Mouse (Mus musculus) small intestine, adult 2 months (tissue): ENCODE measurements around the gene Shld2. TPM values are rescaled to one million over a fixed set of nuclear protein-coding genes. Genes with fewer than 3 reads are reported as not detected.

Experiments
- H3K27ac ChIP-seq: fragments of 200-500 bp; 2 replicates; pipeline ENCODE4 v1.5.1; 2012; ENCODE audit warnings: low read depth, low read length, control low read depth, inconsistent platforms; ENCODE audit not compliant: insufficient read depth
- H3K27me3 ChIP-seq: fragments of 200-500 bp; 2 replicates; pipeline ENCODE4 v1.6.1; 2012; ENCODE audit warnings: mild to moderate bottlenecking, moderate library complexity, low read length, inconsistent platforms; ENCODE audit not compliant: control insufficient read depth, insufficient read depth
- H3K36me3 ChIP-seq: fragments of 200-500 bp; 2 replicates; pipeline ENCODE4 v1.6.1; 2012; ENCODE audit warnings: mild to moderate bottlenecking, low read length, control low read depth, inconsistent platforms; ENCODE audit not compliant: control insufficient read depth, insufficient read depth
- H3K4me1 ChIP-seq: fragments of 200-500 bp; 2 replicates; pipeline ENCODE4 v1.6.1; 2012; ENCODE audit warnings: low read length, inconsistent platforms, mixed read lengths; ENCODE audit not compliant: control insufficient read depth, insufficient read depth, insufficient read length
- H3K4me3 ChIP-seq: fragments of 200-500 bp; 2 replicates; pipeline ENCODE4 v1.5.1; 2012; ENCODE audit warnings: low read depth, mild to moderate bottlenecking, control low read depth, inconsistent platforms, low read length, moderate library complexity
- CTCF ChIP-seq: fragments of 200-500 bp; IDR thresholded peaks from 2 replicates; pipeline ENCODE4 v1.5.1; 2012; ENCODE audit warnings: low read depth, mild to moderate bottlenecking, control low read depth, inconsistent platforms, low read length, moderate library complexity, mixed read lengths; ENCODE audit not compliant: insufficient replicate concordance, insufficient read length; ENCODE audit errors: extremely low read depth
- POLR2A ChIP-seq: fragments of 200-500 bp; IDR thresholded peaks from 2 replicates; pipeline ENCODE4 v1.6.1; 2012; ENCODE audit warnings: low read depth, mild to moderate bottlenecking, control low read depth, inconsistent platforms, low read length, moderate library complexity
- WGBS: fragments of 180-500 bp; shearing (Covaris S2); methylation state at CpG from one replicate; pipeline ENCODE4 v1.1.7; 2018; 5-methylcytosine and 5-hydroxymethylcytosine counted together
- polyA plus RNA-seq: library from polyadenylated mRNA; depleted of rRNA; stranded (reverse); fragments of >200 nt; gene quantifications from 2 replicates; pipeline ENCODE4 v1.2.3, GENCODE M21; 2012

Gene Shld2
- polyA plus RNA-seq, 1 experiment: 0.79 TPM

- WGBS: 86% methylated on average over 4 of the region's 4 CpGs
- Histone ChIP-seq H3K4me1 (0 out of 2 replicates have a peak, but pooled peaks cover 4% of the 10 kb centered on the region), H3K27me3 (no peaks in the 10 kb centered on the region), H3K36me3 (peaks cover 3% of the 10 kb centered on the region; the same call in 1 of the 2 replicates), H3K4me3 (no peak overlapping the region), H3K27ac (no peak overlapping the region)
- TF ChIP-seq CTCF (no peak), POLR2A (no peak)
These were observed 76.4 kb downstream of the Shld2 start for GRCm38 (mm10) chr14:34233846-34234245.

GRCm38 (mm10) chr14:34232866-34233680, 77.2 kb downstream of the Shld2 start:
- Histone ChIP-seq H3K27me3 (no peaks in the 10 kb centered on the region), H3K36me3 (peaks cover 2% of the 10 kb centered on the region; the same call in 1 of the 2 replicates), H3K4me1 (0 out of 2 replicates have a peak, but pooled peaks cover 4% of the 10 kb centered on the region), H3K27ac (no peak overlapping the region), H3K4me3 (no peak overlapping the region)
- TF ChIP-seq POLR2A (no peak), CTCF (no peak)
- 88% methylated on average over 9 of the region's 9 CpGs for WGBS

DNA sequence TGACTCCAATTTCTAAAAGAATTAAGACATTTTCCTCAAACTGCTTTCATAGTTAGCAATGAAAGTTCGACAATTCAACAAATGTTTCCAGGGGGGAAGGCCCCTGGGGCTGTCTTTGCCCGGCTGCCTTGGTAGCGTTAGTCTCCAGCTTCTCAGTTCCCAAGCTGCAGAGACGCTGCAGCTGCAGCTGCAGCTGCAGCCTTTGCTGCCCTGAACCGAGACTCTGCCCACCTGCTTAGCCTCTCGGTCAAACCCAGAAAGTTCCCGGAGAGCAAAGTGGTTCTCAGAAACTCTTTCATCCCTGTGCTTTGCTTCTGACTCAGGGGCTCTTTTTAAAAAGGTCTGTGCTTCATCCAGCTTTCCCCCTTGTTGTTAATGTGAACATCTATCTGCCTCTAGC, 78.0 kb downstream of the Shld2 start:
- peaks cover 2% of the 10 kb centered on the region; the same call in 1 of the 2 replicates for H3K36me3 ChIP-seq
- H3K4me1 ChIP-seq: 0 out of 2 replicates have a peak, but pooled peaks cover 4% of the 10 kb centered on the region
- H3K4me3 ChIP-seq: no peak overlapping the region
- TF ChIP-seq POLR2A (no peak), CTCF (no peak)
- H3K27ac ChIP-seq: no peak overlapping the region
- no peaks in the 10 kb centered on the region for H3K27me3 ChIP-seq
- 86% methylated on average over 7 of the region's 7 CpGs for WGBS

- no peak overlapping the region for H3K27ac ChIP-seq
- peaks cover 2% of the 10 kb centered on the region; the same call in 1 of the 2 replicates for H3K36me3 ChIP-seq
- no peak overlapping the region for H3K4me3 ChIP-seq
- TF ChIP-seq POLR2A (no peak), CTCF (no peak)
- 75% methylated on average over 10 of the region's 10 CpGs for WGBS
- no peaks in the 10 kb centered on the region for H3K4me1 ChIP-seq
- no peaks in the 10 kb centered on the region for H3K27me3 ChIP-seq
These were observed 81.3 kb downstream of the Shld2 start for GRCm38 (mm10) chr14:34228830-34229506.

GRCm38 (mm10) chr14:34227981-34228380, 82.3 kb downstream of the Shld2 start:
- H3K36me3 ChIP-seq: no peaks in the 10 kb centered on the region
- no peaks in the 10 kb centered on the region for H3K27me3 ChIP-seq
- WGBS: 82% methylated on average over 12 of the region's 12 CpGs
- TF ChIP-seq POLR2A (no peak), CTCF (no peak)
- no peak overlapping the region for H3K4me3 ChIP-seq
- no peak overlapping the region for H3K27ac ChIP-seq
- no peaks in the 10 kb centered on the region for H3K4me1 ChIP-seq

- WGBS: 53% methylated on average over 4 of the region's 4 CpGs
- no peaks in the 10 kb centered on the region for H3K27me3 ChIP-seq
- H3K27ac ChIP-seq: no peak overlapping the region
- TF ChIP-seq POLR2A (no peak), CTCF (no peak)
- H3K4me1 ChIP-seq: no peaks in the 10 kb centered on the region
- H3K36me3 ChIP-seq: no peaks in the 10 kb centered on the region
- H3K4me3 ChIP-seq: no peak overlapping the region
These were observed 83.7 kb downstream of the Shld2 start for GRCm38 (mm10) chr14:34226566-34226965.

DNA sequence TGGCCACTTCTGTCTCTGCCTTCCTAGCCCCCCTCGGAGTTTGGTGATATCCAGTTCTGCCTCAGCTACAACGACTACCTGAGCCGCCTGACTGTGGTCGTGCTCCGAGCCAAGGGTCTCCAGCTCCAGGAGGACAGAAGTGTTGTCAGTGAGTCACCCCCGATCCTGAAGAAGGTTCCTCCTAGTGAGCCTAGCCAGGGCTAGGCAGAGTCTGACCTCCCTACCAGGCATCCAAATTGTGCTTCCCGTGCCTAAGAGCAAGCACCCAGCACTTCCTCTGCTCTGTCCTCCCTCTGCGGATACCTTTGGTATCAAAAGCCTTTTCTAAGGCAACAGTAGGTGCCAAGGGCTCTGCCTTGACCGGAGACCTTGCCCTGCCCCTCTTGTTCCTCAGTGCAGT, 84.3 kb downstream of the Shld2 start:
- H3K27me3 ChIP-seq: no peaks in the 10 kb centered on the region
- H3K27ac ChIP-seq: no peak overlapping the region
- 80% methylated on average over 9 of the region's 9 CpGs for WGBS
- H3K4me3 ChIP-seq: no peak overlapping the region
- H3K4me1 ChIP-seq: no peaks in the 10 kb centered on the region
- TF ChIP-seq CTCF (no peak), POLR2A (no peak)
- H3K36me3 ChIP-seq: no peaks in the 10 kb centered on the region
